Mouse (Mus musculus) cerebellum, adult 9-10 months (tissue): Measurements from ENCODE around the gene Ckmt2.
A peak's percentile ranks its signal among the peaks of the same experiment; 100 is the strongest.

Source experiments
- DNase-seq: peaks from one replicate; pipeline ENCODE4 v3.0.0; 2022

Gene Ckmt2

DNA sequence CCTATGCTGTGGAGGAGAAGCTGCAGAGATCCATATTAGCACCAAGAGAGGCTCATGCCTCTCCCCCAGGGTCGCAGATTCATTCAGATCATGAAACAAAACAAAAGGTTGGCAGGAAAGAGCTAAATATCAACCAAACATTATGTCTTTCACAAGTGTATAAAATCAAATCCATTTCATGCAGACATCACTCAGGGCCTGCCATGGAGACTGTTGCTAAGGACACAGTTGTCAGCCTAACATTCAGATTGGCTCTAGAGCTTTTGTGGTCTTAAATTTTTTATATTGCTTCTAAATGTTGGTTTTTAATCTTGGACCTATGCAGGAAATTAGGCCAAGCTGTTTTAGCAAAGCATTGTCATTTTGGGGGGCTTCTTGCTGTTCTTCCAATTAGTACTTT, 8.1 kb downstream of the Ckmt2 start:
- no peak for DNase-seq

DNA sequence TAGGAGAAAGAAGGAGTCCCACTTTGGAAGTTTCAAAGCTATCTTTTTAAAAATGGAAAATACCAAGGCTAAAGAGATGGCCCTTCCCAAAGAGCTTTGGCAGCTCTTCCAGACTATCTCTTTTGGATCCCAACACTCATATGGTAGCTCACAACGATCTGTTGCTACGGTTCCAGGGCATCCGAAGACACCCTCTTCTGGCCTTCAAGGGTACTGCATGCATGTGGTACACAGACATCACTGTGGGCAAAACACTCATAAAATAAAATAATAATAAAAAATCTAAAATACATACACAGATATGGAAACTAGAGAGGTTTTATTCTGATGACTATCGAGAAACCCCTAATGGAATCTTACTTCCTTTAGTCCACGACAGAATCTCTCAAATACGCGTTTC, 17.9 kb downstream of the Ckmt2 start:
- no peak for DNase-seq

DNA sequence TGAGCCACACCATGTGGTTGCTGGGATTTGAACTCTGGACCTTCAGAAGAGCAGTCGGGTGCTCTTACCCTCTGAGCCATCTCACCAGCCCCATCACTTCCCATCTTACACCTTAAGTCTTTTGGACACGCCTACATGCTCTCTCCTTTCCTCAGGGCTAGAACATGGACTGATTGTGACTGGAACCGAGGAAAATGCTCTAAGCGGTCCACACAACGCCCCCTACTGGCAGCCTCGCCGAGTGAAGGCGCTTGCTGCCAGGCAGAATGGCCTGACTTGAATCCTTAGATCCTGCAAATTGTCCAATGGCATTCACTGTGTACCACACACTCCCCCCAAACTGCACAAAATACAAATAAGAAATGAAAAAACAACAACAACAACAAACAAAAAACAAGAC, 19.3 kb downstream of the Ckmt2 start:
- DNase-seq, result no peak

DNA sequence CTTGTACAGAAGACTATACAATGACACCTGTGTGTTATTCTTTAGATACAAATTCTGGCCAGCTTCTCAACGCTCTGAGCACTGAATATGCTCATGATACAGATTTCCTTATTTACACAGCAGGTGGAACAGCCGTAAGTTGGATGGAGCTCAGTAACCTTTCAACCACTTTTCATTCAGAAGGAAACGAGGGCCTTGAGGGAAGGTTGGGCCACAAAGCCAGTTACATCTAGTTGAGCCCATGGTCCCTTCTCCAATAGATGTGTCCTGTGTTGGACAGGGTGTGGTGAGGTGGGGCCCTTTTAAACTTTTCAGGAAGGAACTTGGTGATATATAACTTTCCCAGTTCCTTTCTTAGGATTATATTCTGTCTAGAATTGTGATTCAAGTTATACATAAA, 22.3 kb downstream of the Ckmt2 start:
- no peak for DNase-seq

- DNase-seq, result no peak
Observed at GRCm38 (mm10) chr13:91827876-91828275, 48.8 kb downstream of the Ckmt2 start.

DNA sequence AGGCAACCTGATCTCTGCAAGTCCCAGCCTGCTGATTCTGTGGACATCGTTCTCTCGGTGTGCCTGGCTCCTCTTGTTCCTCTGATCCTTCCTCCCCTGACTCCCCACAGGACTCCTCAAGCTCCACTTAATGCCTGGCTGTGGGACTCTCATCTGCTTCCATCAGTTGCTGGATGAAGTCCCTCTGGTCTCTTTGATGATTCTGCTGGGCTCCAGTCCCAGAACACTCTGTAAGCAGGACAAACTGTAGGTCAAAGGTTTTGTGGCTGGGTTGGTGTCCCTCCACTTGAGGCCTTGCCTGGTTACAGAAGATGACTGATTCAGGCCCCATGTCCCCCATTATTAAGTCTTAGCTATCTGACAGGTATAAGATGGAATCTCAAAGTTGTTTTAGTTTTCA, 50.6 kb downstream of the Ckmt2 start:
- no peak for DNase-seq

DNA sequence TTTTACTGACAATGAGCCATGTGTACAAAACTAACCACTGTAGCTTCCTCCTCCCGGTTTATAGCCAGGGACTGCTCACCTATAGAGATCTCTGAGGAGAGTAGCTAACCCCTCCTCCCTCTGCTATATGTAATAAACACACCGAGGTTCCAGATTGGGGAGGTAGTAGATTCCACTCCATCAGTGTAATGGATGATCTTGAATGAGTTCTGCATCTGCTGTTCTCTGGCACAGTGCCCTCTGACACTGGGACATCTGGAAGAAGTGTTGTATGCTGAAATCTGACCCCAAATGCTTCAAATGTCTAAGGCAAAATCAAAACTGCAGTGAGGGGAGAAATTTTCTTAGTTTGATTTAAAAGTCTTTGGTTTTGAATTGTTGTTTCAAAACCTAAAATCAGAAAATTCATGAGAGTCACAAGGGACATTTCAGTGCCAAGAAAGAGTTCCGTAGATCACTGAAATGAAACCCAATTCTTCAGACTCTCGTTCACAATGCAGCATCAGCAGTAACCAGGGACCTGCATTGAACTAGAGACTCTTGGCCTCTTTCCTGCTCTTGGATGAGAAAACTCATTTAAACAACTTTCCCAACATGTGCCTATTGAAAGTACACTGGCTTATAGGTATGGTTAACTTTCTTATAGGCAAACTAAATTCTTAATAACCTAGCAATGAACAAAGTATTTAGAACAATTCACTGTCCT, 51.7 kb downstream of the Ckmt2 start:
- no peak for DNase-seq

- DNase-seq, result no peak
Observed at GRCm38 (mm10) chr13:91823735-91824134, 53.0 kb downstream of the Ckmt2 start.

DNA sequence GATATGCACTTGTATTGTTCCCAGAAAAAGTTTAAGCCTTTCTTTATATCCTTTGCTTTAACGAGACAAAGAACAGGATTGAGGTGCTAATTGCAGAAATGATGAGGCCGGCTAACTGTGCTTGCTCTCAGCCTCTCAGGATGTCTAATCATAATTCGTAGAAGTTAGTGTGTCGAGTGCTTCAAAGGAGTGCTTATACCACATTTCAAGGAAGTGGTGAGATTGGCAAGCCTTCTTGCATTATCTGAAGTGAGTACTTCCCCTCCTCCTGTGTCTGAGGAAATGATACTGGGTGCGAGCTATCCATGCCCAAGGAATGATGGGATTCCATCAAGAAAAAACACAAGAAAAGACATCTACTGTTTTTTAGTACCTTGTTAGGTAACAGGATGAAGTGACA, 62.0 kb downstream of the Ckmt2 start:
- no peak for DNase-seq

DNA sequence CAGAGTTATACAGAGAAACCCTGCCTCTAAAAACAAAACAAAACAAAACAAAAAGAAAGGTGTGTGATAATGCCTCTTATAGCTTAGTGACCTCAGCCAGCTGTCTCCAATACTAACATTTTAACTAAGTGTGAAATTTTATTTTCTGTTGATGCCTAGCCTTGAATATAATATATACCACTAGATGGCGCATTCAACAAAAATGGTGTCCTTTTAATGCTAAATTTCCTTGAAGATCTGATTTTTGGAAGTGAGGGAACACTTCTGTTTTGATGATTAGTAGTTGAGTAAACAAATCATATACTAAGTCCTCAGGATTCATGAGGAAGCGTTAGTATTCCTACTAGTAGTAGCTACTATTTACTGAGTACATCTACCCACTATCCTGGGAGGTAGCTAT, 67.2 kb downstream of the Ckmt2 start:
- DNase-seq, result peak; percentile 48

DNA sequence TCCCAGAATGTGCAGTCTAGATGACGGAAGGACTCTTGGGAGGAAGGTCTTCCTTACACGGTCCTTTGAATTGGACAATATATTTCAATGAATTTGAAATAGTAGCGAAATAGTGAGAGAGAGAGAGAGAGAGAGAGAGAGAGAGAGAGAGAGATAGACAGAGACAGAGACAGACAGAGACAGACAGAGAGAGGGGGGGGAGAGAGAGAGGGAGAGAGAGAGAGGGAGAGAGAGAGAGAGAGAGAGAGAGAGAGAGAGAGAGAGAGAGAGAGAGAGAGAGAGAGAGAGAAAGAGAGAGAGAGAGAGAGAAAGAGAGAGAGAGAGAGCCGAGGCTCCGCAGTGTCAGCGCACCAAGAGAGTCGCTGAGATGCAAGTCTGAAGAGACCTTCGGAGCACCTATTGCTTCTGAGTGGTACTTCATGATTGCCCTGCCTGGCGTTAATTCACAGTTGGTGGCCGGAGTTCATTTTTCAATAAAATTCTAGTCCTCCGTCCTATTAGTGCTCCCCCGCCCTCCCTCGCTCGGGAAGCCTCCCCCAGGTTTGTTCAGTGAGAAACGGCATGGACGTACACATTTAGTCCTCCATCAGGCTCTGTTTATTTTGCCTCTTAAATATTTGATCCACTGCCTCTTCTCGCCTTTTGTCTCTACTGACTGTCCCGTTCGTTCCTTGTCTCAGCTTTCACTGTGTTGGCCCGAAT, 68.7 kb downstream of the Ckmt2 start:
- peak; percentile 33 for DNase-seq

DNA sequence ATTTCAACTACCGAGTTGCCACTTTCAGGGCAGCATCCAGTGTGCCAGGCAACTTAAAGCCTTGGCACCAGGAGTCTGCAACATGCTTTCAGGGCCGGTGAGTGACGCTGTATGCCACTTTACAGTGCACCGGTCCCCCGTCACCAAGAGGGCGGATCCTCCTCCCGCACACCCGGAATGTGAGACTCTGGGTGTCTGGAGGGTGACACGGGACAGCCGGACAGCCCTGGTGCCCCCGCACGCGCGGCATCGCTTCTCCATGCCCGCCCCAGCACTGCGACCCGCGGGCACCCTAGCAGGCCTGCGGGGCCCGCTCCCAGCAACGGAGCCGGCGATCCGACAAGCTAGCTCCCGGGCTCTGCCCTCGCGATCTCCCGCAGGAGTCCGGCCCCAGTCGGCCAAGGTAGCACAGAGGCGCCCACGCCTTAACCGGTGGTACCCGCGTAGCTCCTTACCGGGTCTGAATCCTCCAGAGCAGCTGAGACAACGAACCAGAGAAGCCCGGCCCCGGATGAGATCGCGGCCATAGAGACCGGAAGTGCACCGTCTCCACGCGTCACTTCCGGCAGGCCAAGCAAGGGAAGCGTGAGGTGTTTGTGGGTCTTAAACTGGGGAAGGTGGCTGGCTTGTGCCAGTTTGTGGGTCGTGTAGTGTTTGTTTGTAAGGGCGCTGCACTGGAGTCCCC, 69.4 kb downstream of the Ckmt2 start, which contains the start of gene Zcchc9:
Gene Zcchc9 (minus strand): TSS at position 551 of the 685 bp plus-strand sequence.
- peak; percentile 92 for DNase-seq
